Mouse (Mus musculus): Measurements from ENCODE around the gene Gm20481.
"Not testable (repeated sequence)": the region's sequence is repeated elsewhere in the genome, so short reads cannot be mapped to it uniquely, and the experiment has no call there.

Gene Gm20481

DNA sequence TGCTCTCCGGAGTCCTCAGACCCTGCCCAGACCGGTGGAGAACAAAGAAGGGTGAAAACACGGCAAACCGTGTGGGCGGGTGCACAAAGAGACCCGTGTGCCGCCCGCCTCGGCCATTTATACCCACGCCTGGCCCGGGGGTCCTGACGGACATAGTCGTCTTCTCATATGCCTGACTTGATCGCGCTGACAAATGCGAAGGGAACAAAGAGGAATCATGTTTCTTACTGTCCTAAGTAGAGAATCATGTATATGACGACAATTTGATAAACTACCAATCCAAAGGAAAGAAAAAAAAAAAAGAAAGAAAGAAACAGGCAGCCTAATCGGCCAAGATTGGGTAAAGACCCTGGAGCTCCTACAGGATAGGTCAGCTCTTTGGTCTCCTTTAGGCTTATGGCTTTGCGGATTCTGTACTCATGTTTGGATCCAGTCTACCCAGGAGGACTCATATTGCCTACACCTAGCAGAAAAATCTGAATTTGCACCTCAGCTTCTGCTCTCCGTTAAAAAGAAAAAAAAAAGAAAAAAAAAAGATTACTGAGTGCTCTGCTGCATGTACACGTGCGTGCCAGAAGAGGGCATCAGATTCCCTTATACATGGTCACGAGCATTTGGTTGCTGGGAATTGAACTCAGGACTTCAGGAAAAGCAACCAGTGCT, 17.2 kb upstream of the Gm20481 start:
- DNase-seq: peak; percentile 85

DNA sequence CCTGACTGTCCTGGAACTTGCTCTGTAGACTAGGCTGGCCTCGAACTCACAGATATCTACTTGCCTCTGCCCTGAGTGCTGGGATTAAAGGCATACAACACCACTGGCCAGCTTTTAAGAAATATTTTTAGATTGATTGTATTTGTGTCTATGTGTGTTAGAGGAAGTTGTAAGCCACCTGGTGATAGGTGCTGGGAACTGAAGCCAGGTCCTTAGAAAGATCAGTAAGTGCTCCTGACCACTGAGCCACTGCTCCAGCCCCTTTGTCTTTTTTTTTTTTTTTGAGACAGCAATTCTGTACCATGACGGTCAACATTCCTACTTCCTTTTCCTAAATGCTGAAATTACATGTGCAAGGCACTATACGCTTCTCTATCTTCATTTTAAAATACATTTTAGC, 16.5 kb upstream of the Gm20481 start:
- DNase-seq: no peak

DNA sequence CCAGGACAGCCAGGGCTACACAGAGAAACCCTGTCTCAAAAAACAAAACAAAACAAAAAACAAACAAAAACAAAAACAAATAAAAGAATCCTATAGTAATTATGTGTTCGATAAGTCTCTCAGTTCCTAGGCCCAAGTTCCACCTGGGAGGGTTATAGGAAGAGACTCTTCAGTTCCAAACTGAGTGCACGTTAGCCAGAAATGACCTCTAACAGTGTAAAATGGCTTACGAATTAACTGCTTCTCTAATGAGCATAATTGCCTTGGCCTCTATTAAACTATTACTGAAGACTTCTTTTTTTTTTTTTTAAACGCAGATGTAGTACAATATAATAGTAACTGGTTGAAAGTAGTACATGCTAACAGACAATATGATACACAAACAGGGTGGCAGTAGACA, 15.8 kb upstream of the Gm20481 start:
- DNase-seq: no peak

DNA sequence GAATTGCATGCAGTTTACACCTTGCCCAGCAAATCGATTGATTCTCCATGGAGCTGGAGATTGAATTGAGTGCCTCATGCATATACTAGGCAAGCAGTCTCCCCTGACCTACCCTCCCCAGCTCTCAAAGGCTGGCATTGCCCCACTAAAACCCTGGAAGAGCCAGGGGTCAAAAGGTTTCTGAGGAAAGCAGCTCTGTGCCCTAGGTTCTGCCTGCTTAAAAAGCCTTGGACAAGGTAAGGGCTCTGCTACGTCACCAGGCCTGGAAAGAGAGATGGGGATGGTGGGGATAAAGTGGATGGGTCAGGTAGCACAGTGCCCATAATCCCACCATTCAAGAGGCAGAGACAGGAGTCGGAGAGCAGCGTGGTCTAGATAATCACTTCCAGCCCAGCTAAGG, 14.9 kb upstream of the Gm20481 start:
- DNase-seq: no peak

DNA sequence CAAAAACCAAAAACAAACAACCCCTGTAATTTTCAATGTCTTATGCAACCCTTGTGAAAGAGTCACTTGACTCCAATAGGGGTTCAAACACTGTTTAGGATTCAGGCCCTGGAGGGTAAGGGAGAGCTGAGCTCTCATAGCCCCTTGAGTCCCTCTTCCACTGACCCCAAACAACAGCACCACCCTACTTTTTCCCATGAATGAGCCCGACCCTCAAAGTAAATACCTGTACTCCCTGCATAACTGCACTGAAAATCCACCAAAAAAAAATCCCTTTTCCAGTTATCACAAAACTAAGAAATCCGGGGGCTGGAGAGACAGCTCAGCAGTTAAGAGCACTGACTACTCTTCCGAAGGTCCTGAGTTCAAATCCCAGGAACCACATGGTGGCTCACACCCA, 13.8 kb upstream of the Gm20481 start:
- no peak for DNase-seq

DNA sequence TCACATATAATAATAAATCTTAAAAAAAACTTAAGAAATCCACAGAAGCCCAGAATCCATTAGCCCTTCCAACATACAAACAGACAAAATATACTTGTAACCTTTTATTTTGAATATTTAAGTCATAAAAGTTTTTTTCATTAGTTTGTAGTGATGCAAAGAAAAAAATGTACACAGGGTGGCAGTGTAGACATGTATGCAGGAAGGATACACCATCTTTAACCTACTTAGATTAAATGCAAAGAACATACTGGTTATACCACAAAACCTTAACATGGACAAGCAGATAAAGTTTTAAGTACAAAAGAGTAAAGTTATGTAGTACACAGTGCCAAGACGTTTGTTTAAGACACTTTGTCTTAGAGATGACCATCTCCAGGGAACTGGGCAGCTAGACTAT, 13.4 kb upstream of the Gm20481 start:
- no peak for DNase-seq

DNA sequence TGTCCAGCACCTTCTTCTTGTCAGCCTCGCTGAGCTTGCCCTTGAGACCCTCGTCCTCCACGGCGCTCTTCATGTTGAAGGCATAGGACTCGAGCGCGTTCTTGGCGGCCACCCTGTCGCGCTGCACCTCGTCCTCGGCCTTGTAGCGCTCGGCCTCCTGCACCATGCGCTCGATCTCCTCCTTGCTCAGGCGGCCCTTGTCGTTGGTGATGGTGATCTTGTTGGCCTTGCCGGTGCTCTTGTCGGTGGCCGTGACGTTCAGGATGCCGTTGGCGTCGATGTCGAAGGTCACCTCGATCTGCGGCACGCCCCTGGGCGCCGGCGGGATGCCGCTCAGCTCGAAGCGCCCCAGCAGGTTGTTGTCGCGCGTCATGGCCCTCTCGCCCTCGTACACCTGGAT, 12.4 kb upstream of the Gm20481 start:
- DNase-seq: not testable (repeated sequence)

DNA sequence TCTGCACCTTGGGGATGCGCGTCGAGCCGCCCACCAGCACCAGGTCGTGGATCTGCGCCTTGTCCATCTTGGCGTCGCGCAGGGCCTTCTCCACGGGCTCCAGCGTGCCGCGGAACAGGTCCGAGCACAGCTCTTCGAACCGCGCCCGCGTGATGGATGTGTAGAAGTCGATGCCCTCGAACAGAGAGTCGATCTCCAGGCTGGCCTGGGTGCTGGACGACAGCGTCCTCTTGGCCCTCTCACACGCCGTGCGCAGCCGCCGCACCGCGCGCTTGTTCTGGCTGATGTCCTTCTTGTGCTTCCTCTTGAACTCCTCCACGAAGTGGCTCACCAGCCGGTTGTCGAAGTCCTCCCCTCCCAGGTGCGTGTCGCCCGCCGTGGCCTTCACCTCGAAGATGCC, 11.7 kb upstream of the Gm20481 start:
- DNase-seq: not testable (repeated sequence)

DNA sequence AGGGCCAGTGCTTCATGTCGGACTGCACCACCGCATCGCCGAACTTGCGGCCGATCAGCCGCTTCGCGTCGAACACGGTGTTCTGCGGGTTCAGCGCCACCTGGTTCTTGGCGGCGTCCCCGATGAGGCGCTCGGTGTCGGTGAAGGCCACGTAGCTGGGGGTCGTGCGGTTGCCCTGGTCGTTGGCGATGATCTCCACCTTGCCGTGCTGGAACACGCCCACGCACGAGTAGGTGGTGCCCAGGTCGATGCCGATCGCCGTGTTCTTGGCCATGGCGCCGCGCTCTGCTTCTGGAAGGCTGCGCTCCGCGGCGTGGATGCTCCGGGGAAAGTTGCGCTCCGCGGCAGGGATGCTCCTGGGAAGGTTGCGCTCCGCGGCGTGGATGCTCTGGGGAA, 11.0 kb upstream of the Gm20481 start:
- DNase-seq: not testable (repeated sequence)

DNA sequence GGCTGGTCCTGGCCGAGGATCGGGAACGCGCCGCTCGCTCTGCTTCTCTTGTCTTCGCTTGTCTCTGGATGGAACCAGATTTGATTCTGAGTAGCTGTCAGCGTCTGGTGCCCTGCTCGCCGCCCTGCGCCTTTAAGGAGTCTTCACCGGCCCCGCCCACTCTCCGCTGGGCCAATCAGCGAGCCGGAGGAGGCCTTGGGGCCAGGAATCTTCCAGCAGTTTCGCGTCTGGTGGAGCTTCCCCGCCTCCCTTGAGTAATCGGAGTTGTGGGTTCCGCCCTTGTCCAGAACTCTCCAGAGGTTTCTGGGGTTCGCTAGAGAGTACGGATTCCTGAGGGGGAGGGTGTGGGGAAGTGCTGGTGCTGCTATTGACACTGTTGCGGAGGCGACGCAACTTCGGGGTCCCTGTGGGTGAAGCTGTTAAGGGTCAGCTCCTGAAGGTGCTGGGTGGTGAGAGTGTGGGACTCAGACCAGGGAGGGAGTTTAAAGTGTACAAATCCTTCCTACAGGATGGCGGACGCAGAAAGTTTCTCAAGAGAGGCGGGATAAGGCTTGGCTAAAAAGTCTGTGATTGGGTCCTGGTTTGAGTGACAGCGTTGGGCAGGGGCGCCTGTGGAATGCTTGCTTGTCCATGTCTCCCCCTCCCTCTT, 10.5 kb upstream of the Gm20481 start, which contains the start of gene Hspa1b:
Hspa1b (minus strand) TSS at position 109 of the 649 bp plus-strand sequence.
- peak; percentile 90 for DNase-seq

DNA sequence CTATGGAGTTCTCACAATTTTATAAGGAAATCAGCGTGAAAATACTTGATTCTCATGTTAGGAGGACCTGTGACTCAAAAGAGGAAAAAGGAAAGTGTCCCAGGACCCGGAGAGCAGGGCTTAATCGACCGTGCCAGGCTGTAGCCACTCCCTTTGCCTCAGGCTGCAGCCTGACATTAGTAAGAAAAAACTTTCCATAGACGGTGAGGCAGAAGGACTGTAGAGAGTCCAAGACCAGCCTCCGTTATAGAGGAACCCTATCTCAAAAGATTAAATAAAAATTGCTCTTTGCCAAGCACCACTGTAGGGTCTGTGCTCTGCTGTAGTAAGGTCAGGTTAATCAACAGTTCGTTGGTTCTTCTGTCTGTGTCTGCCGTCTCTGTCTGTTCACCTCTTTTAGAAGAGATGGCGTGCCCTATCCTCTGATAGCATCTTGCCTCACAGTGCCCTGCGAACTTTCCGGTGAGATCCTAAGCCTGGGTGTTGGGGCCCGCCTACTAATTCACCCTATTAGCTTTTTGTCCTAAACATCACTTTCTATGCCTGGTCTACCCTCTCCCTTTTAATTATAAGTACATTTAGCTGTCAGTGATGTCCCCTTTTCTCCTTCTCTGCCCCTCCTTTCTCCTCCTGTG, 9.7 kb upstream of the Gm20481 start:
- DNase-seq: peak; percentile 59

DNA sequence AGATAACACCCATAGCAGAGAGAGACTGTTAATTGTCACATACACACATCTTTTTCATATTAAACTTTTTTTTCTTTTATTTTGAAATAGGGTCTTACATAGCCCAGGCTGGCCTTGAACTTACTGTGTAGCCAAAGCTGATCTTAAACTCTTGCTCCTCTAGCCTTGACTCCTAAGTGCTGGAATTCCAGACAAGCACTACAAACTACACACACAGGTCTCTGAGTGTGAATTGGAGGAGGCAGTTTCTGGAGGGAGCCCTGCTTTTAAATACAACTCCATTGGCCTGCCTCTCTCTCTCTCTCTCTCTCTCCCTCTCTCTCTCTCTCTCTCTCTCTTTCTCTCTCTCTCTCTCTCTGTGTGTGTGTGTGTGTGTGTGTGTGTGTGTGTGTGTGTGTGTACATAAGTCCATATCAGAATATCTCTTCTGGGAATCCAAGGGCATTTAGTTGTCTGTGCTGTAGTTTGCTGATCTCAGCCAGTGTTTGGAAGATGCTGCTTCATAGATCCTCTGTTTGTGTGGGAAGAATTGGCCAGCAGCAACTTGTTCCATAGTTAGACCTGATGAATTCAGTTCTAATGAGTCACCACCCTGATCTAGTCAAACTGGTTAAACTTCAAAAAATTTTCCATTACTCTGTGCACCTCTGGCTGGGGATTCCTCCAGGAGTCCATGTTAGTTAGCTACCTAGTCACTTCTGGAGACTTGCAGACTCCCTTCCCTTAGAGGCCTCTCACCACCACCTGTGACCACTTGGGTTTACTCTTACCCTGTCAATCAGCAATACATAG, 8.8 kb upstream of the Gm20481 start:
- no peak for DNase-seq

DNA sequence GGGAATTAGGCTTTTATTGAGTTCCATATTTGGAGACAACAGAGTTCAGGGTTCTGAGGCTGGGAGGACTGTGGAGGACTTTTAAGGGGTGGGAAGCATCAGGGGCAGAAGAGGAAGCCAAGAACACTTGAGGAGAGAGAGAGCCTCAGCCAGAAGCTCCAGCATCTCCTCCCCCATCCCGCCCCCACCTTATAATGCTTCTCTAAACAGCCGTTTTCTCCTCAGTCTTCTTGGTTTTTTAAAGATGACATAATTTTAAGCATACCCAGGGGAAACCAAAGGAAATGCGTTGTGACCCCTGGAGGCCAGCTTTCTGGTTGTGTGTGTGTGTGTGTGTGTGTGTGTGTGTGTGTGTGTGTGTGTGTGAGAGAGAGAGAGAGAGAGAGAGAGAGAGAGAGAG, 7.6 kb upstream of the Gm20481 start:
- DNase-seq: no peak

DNA sequence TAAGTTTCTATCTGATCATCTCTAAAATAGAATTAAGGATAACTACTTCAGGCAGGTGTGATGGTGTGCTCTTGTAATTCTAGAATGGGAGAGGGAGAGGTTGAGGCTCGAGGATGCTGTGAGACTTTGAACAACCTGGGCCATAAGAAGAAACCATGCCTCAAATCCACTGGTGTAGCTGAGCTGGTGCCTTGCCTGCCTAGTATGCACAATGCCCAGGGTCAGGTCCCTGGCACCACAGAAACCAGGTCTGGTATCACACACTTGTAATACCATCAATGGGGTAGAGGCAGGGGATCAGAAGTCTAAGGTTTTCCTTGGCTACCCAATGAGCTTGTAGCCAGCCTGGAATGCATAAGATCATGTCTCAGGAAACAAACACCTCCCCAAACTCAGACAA, 6.9 kb upstream of the Gm20481 start:
- no peak for DNase-seq

DNA sequence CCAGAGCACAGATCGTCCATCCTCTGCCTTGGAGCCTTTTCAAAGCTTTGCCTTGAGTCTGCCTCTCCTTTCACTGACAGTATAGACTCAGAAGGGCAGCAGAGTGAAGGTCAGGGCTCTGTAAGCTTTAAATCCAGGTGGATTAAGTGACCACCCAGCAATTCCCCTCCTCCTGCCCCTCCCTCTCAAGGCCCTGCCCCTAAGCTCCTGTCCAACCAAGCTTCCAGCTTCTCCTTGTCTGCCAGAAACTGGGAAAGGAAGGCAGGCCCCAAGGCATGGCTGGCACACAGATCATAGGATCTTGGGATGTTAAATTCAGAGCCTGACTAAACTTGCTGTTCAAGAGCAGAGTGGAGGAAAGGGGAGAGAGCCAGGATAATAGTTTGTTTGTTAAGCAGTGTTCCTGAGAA, 5.1 kb upstream of the Gm20481 start:
- no peak for DNase-seq

DNA sequence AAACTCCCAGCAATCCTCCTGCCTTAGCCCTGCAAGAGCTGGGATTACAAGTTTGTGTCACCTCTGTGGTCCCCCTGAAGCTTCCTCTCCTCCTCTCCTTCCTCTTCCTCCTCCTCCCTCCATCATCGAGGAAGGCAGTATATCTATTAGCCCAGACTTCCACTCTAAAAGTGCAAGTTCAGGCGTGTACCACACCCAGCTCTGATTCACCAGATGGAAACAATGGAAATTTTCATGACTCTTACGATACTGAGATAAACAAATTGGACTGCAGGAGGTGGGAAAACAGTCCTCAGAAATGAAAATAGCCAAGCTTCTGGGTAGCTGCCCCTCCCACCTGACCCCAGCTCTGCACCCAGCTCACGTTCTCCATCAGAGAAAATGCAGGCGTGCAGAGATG, 4.1 kb upstream of the Gm20481 start:
- DNase-seq: no peak

DNA sequence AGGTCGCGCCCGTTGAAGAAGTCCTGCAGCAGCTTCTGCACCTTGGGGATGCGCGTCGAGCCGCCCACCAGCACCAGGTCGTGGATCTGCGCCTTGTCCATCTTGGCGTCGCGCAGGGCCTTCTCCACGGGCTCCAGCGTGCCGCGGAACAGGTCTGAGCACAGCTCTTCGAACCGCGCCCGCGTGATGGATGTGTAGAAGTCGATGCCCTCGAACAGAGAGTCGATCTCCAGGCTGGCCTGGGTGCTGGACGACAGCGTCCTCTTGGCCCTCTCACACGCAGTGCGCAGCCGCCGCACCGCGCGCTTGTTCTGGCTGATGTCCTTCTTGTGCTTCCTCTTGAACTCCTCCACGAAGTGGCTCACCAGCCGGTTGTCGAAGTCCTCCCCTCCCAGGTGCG, 1.1 kb downstream of the Gm20481 start:
- not testable (repeated sequence) for DNase-seq

DNA sequence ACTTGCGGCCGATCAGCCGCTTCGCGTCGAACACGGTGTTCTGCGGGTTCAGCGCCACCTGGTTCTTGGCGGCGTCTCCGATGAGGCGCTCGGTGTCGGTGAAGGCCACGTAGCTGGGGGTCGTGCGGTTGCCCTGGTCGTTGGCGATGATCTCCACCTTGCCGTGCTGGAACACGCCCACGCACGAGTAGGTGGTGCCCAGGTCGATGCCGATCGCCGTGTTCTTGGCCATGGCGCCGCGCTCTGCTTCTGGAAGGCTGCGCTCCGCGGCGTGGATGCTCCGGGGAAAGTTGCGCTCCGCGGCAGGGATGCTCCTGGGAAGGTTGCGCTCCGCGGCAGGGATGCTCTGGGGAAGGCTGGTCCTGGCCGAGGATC, 2.0 kb downstream of the Gm20481 start:
- not testable (repeated sequence) for DNase-seq

DNA sequence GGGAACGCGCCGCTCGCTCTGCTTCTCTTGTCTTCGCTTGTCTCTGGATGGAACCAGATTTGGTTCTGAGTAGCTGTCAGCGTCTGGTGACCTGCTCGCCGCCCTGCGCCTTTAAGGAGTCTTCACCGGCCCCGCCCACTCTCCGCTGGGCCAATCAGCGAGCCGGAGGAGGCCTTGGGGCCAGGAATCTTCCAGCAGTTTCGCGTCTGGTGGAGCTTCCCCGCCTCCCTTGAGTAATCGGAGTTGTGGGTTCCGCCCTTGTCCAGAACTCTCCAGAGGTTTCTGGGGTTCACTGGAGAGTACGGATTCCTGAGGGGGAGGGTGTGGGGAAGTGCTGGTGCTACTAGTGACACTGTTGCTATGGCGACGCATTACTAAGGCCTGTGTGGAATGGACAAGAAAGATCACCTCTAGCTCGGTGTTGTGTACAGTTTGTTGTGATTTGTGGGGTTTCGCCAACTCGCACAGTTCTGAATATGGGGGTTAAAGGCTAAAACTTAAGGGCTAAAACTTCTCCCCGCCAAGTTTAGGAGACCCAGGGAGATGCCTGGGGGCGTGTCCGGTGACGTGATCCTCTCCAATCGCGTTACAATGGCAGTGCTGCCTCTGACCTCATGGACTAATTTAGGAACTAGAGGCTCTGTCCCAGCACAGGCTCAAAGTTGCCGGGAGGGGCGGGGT, 2.5 kb downstream of the Gm20481 start, which contains the start of the genes Hspa1a and Hspa1l:
Hspa1a (minus strand) TSS at position 88 of the 681 bp plus-strand sequence.
Hspa1l (plus strand) TSS at position 635 of the 681 bp plus-strand sequence.
- DNase-seq: peak; percentile 93

DNA sequence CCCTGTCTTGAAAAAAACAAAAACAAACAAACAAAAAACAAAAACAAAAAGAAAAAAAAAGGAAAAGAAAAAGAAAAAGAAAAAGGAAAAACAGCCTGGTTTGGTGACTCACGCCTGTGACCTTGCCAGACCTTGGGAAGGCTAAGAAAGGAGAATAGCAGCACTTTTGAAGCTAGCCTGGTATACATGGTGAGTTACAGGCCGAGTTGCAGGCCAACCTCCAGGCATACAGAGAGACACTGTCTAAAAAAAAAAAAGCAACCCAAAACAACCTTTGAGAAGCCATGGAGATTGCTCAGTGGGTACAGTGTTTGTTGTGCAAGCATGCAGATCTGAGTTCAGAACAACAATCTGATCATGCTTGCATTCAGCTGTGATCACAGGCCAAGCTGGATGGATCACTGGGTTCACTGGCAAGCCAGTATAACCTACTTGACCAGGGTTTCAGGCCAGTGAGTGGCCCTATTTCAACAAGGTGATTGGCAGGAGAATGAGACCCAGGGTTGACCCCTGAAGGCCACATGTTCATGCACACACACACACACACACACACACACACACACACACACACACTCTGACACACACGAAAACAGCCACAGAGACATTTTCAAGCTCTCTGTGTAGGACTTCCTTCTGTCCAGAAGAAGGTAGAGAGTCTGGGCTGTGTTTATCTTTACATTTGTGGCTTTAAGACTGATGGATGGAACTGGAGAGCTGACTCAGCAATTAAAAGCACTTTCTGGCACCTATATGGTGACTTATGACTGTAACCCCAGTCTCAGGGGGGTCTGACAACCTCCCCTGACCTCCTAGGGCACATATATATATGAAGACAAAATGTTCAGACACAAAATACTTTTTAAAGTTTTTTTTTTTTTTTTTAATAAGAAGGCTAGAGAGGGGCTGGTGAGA, 6.1 kb downstream of the Gm20481 start:
- DNase-seq: no peak

DNA sequence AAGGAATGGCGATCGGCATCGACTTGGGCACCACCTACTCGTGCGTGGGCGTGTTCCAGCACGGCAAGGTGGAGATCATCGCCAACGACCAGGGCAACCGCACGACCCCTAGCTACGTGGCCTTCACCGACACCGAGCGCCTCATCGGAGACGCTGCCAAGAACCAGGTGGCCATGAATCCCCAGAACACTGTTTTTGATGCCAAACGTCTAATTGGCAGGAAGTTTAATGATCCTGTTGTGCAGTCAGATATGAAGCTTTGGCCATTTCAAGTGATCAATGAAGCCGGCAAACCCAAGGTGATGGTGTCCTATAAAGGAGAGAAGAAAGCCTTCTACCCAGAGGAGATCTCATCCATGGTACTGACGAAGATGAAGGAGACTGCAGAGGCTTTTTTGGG, 7.3 kb downstream of the Gm20481 start:
- no peak for DNase-seq

DNA sequence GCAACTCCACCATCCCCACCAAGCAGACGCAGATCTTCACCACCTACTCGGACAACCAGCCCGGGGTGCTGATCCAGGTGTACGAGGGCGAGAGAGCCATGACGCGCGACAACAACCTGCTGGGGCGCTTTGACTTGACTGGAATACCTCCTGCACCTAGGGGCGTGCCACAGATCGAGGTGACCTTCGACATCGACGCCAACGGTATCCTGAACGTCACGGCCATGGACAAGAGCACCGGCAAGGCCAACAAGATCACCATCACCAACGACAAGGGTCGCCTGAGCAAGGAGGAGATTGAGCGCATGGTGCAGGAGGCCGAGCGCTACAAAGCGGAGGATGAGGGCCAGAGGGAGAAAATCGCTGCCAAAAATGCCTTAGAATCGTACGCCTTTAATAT, 8.5 kb downstream of the Gm20481 start:
- no peak for DNase-seq

Measured in lung, postnatal 10 days (tissue).